Mouse (Mus musculus): ENCODE data around the gene Psmd1. TPM values are rescaled to one million over a fixed set of nuclear protein-coding genes. Genes with fewer than 3 reads are reported as not detected.

The Psmd1 gene
- total RNA-seq, 2 experiments from 2014 or later = 102 to 109 TPM

GRCm38 (mm10) chr1:86156075-86156474, 91.9 kb downstream of the Psmd1 start:
- no peak for DNase-seq

DNA sequence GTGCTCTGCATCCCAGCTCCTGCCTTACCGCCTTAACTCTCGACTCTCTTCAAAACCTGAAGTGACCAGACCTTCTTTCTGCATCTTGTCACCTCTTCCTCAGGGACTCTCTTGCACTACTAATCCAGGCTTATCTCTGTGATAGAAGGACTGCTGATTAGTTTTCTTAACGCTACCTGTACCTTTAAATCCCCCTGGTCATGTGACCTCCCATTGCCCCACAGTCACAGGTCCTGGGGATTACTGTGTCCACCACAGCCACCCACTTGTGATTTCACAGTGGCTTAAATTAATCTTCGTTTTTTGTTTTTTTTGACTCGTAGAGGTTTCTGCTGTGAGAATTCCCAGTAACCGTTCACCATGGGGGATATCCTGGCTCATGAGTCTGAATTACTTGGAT, 92.4 kb downstream of the Psmd1 start:
- no peak for DNase-seq

GRCm38 (mm10) chr1:86160059-86160458, 95.9 kb downstream of the Psmd1 start:
- no peak for DNase-seq

GRCm38 (mm10) chr1:86160479-86160878, 96.3 kb downstream of the Psmd1 start:
- no peak for DNase-seq

DNA sequence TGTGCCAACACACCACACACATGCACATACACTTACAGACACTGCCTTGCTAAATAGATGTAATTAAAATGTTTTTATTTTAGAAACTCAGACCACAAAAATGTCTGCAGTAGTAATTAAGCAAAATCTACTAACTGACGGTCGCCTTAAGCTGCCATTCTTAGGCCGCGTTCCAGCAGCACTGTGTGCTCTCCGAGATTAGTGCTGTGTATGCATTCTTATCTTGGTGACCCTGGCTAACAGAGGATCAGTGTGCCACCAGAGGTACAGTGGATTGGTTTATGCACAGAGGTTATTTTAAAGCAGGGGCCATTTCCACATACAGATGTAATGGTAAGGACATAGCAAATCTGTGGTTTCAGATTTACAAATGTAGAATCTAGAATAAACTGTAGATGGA, 96.9 kb downstream of the Psmd1 start:
- no peak for DNase-seq

- no peak for DNase-seq
These were observed 110.4 kb downstream of the Psmd1 start for GRCm38 (mm10) chr1:86174602-86175001.

GRCm38 (mm10) chr1:86176066-86176465, 111.9 kb downstream of the Psmd1 start:
- no peak for DNase-seq

DNA sequence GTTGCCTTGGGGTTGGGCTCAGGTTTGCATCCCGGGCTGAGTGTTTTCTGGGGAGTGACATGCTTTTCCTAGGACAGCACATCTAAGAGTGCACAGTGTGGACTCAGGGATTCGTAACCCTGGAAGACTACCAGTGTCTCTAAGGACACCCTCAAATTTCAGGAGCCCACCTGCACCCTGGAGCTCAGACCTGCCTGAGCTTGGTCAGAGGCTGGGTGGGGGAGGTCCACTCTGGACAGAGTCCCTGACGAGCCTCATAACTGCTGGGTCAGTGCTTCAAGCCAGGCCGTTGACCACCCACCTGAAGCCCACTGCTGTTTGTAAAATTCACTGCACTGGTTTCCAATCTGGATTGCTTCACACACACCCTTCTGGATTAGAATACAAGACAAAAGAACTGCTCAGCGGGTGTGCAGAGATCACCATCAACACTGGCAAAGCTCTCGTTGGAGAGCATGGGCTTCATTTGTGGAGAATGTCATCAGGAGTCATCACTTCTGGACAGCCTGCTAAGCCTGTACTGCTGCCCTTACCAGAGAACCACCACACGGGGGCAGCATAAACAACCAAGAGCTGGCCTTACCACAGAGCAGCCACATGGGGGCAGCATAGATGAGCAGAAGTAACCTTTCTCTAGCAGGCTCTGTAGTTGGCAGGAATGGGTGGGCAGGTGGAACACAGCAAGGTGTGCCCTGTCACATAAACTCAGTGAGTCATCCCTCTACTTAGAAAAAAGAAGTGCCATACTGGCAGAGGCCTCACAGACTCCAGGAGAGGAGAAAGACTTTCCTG, 114.5 kb downstream of the Psmd1 start:
- DNase-seq = peak; percentile 69 to 85

GRCm38 (mm10) chr1:86182004-86182709, 118.0 kb downstream of the Psmd1 start:
- no peak for DNase-seq

DNA sequence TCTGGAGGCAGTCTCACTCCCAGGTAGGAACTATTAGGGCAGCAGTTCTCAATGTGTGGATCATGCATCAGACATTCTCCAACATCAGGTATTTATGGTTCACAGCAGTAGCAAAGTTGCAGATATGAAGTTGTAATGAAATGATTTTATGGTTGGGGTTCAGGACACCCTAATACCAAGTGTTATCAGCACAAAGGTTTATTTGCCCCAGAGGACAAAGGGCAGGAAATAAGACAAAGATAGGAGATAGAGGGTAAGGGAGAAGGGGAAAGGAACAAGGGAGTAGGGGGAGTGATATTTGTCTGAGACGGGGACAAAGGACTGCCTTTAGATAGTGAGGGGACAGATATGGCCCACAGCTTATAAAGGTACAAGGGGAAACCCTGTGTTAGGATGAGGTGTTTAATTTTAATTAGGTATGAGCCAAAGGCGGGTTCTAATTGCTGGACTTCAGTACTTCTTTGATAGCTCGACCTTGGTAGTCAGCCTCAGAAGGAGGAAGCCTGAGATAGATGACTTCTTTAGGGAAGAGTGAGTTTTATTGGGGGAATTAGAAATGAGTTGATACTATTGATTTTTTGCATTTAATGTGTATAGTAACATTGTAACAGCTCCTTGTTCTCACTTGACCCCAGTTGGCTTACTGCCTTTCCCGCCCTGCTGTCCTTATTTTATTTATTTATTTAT, 119.5 kb downstream of the Psmd1 start:
- DNase-seq = no peak

DNA sequence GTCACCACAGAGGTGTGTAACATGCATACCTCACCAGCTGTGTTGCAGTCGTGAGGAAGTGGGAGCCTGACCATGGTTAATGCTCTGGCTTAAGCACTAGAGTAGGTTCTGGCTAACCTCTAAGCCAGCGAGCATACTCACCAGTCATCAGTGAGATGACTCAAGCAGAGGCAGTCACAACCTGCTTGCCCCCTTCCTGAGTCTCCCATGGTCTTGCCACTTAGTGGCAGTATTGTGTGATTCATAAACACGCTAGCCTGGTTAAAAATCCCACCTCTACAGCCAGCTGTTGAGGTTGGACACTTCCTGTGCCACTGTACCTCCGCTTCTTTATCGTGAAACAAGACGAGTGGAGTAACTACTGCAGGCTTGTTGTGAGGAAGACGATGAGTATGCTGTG, 122.6 kb downstream of the Psmd1 start:
- DNase-seq = no peak

DNA sequence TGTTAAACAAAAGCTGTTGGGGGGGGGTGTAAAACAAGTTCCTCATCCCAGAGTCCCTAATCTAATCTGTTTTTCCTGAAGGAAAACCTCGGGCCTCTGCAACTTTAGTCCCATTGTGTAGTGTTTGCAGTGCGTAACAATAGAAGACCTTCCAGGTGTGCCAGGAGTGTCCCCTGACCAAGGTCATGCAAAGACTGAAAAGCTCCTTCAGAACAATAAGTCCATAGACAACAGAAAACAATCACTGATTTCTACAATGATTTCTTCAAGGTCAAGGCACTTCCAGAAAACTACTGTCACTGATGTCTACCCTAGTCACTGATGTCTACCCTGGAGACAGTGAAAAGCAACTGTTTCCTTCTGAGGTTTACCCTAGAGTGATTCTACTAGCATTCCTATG, 123.7 kb downstream of the Psmd1 start:
- no peak for DNase-seq

- DNase-seq = no peak
These were observed 124.1 kb downstream of the Psmd1 start for GRCm38 (mm10) chr1:86188271-86188670.

Other genes starting within 250 kb of the Psmd1 start
- gene Itm2c, start 170.1 kb upstream of the Psmd1 start, total RNA-seq (2021) = 10 to 100 TPM; 57.1 to 65.4 TPM
- gene 4933407L21Rik, start 135.9 kb upstream of the Psmd1 start, total RNA-seq (2021) = not detected
- gene Gpr55, start 103.4 kb upstream of the Psmd1 start, total RNA-seq (2021) = under 1 TPM in 1 of 2 experiments, not detected in 1; 0.10 TPM
- gene Spata3, start 47.6 kb upstream of the Psmd1 start, total RNA-seq (2021) = not detected
- not detected for gene 2810459M11Rik, start 18.5 kb upstream of the Psmd1 start, total RNA-seq (2021)
- gene Htr2b, start 47.6 kb downstream of the Psmd1 start, total RNA-seq (2021) = under 1 TPM; 0.32 to 0.49 TPM
- 1 to 10 TPM in 1 of 2 experiments, not detected in 1; 2.0 TPM for gene Gm21972, start 69.2 kb downstream of the Psmd1 start, total RNA-seq (2021)
- gene Armc9, start 90.4 kb downstream of the Psmd1 start, total RNA-seq (2021) = 1 to 10 TPM; 3.1 to 3.5 TPM
- under 1 TPM; 0.42 to 0.75 TPM for gene B3gnt7, start 238.4 kb downstream of the Psmd1 start, total RNA-seq (2021)

Data from heart, adult 18-20 months (tissue).